Mouse (Mus musculus) gastrocnemius, postnatal 10 days (tissue): ENCODE measurements around the gene Rnf166. TPM values are rescaled to one million over a fixed set of nuclear protein-coding genes. Genes with fewer than 3 reads are reported as not detected.

Source experiments
- DNase-seq: peaks from one replicate; pipeline ENCODE4 v3.0.0; 2021; ENCODE audit warnings: mixed read lengths
- total RNA-seq, 2 experiments: library from RNA; stranded (reverse); gene quantifications; 2 replicates each; pipeline ENCODE4 v1.2.3; 2021

Gene Rnf166
- total RNA-seq, 2 experiments from 2014 or later = 26.2 to 28.0 TPM

DNA sequence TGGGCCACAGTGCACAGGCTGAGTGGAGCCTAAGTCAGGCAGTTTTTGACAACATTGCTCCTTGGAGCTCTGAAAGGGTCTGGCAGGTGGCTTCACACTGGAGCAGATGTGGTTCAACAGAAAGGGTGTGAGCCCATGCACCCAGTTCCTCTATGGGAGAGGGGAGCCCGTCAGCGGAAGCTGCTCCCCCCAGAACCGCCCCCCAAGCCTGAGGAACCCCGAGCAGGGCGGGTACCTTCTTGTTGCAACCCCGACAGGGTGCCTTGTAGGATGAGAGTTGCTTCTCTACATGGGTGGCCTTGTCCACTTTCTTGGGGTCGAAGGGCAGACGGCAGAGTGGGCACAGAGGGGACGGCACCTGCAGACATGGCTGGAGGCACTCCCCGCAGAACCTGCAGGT lies 5.9 kb downstream of the Rnf166 start:
- no peak for DNase-seq

DNA sequence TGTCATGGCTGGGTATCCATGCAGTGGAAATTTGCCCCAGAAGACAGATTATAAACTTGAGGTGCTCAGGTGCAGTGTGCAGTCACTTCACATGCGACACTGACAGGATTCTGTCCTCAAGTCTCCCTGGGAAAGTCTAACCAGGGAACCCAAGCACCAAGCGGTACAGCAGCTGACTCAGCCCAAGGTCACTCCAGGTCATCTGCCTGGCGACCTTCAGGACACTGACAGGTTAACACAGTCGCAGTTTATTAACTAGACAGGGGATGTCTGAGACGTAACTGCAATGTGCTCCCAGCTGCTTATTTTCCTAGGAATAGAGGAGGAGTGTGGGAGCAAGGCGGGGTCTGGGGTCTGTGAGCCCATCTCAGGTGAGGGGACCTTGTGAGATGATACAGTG lies 6.5 kb downstream of the Rnf166 start:
- no peak for DNase-seq

DNA sequence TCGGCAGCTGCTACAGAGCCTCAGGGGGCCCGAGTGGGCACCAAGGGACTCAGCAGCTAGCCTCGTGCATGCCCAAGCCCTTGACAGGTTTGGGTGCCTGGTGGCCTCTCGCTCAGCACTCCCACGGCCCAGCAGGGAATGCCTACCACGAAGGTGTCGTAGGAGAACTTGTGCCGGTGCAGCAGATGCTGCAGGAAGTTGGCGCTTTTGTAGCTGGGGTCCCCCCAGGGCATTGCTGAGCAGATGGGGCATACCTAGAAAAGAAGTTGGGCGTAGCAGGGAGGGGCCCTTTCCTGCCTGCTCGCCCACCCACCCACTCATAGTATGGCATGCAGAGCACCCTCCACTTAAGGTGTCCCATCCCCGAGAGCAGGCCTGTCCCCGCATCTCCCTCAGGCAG lies 8.0 kb downstream of the Rnf166 start:
- DNase-seq = no peak

DNA sequence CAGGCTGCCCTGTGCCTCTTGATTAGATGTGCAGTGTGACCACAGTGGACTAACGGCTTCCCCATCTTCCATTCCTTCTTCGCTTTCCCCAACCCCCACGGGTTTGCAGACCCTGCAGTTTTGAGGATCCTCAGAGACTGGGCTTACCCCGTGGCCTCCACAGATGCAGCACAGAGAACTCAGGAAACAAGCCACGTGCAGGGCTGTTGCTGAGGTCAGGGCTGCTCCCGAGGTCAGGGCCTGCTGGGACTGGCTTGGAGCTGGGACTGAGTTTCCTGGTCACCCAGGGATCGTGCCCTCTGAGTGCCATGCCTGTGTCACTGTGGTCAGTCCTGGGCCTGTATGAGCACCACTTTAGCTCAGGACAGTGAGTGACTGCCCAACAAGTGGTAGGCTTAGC lies 10.9 kb downstream of the Rnf166 start:
- no peak for DNase-seq

DNA sequence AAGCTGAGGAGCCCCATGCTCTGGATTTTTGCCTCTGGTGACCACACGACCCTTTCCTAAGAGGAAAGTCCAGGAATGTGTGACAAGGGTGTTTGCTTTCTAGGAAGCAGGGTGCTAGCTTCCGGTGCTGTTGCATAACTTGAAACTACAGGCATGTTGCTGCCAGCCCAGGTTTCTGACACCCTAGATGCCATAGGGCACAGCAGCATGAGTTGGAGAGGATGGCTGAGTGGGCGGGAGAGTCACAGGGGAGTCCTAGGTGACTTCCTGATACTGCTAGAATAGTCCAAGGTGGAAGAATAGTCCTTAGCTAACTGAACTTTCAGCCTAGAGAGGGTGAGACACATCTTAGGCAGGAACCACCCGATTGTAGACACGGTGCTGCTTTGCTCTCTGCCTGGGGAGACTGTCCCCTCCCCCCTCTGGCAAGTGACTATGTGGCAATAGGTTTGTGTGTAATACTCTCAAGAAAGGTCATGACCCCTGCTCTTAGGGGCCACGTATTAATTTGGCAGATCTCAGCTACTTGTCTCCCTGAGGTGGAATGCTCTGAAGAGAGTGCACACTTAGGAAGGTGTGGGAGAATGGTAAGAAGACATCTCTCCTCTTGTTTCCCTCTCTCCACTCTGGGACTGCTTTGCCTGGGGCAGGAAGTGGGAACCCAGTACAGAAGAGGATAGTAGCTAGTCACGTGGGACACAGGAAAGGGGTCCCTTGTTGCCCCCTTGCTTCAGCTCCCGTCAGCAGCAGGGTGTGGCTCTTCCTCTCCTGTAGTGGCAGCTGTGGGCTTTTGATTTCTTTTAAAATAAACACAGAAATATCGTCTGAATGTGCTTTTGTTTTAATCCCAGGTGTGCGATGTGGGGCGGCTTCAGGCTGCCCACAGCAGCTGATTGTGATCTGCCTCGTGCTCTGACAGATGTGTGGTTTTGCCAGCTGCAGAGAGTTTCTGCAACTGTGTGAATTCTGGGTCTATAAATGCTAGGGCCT lies 11.9 kb downstream of the Rnf166 start:
- DNase-seq = no peak

DNA sequence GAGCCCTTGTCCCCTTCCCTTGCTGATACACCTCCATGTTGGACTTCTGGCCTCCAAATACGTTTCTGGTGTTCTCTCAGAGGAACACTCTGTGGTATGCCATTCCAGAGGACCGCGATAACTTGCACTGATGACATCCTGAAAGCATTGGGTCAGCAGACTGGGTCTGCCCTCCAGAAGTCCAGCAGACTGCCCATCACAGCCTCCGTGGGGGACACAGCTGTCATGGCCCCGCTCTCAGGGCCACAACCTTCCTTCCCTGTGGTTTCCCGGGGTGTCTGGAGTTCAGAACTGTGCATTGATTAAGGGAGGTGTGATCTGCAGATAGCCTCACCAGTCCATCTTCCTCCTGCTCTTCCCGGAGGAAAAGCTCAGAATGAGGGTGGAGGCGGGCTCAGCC lies 13.4 kb downstream of the Rnf166 start:
- no peak for DNase-seq

DNA sequence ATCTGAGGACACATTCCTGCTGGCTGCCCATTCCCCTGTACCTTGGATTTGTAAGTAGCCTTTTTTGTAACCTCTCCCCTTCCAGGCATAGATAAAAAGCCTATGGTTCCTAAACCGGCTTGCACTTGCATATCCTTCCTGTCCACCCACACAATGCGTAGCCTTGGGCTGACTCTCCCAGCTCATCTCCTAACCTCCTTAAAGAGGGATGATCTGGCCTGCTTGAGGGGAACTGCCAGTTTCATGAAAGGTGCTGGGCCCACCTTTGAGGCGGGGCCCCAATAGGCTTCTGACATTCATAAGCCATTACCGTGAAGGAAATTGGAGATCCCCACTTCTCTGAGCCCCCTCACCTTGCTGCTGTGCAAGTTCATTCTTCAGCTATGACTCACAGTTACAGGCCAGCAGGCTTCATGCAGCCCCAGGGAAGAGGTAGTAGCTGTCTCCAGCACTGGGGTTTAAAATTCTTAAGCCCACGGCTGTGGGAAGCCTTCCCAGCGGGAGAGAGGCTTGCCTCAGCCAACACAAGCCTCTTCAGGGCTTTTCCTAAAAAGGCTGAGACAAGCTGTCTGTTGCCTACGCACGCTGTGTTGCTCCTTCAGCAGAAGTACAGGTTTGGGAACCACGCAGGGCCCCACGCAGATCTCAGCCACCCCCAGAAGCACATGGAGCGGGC lies 14.3 kb downstream of the Rnf166 start:
- DNase-seq = no peak

DNA sequence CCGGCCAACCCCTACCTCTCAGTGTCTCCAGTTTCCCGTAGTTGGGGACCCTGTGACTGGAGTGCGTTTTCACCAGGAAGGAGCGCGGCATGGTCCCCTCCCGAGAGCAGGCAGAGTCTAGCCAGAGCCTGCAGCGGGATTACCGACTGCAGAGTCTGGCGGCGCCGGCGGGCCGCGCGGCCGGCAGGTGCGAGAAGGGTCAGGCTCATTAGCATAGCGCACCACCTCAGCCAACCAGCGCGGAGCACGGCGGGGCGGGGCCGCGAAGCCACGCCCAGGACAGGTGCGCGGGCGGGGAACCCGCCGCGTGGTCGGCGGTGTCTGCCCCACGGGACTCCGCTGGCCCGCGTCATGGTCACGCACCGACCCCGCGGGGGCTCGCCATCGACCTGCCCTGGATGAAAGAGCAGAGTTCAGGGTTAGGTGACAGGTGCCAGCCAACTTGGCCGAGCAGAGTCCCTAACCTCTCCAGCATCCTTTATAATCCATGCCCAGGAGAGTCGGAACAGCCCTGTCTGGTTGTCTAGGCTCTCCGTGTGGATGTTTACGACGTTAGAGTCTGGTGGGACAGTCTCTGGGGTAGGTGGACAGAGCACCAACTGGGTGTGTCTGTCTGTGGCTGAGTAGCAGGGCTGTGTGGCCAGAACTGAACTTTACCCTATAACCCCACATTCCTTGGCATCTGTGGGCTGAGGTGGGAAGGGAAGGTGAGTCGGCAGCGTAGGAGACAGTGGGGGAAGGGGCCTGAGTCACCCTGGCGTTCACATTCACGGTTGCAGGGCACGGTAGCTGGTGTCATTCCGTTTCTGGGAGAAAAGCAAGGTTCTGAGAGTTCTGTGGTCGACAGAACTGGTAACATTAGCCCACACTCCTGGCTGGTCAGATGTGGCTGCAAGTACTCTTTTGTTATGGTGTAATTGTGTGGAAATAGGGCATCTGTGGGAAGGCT lies 15.1 kb downstream of the Rnf166 start, which contains the start of gene Snai3:
TSS of gene Snai3 (minus strand) at position 210 of the 949 bp plus-strand sequence.
- peak; percentile 62 for DNase-seq

DNA sequence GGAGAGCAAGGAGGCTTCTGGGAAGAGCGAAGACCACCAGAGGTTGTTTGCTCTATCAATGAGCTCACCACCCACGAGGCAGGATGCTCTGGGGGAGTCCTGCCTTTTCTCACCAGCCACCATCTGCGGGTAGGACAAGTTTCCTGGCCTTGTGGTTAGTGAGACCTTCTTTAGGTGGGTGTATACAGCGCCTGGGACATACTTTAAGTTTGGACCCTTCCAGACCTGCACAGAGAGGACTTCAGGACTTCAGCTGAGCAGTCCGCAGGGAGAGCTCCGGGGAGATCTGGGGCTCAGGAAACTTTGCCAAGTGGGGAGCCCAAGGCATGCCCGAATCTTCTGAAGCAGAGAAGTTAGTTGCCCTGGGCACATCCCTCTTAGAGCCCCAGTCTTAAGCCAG lies 15.9 kb downstream of the Rnf166 start:
- DNase-seq = no peak

DNA sequence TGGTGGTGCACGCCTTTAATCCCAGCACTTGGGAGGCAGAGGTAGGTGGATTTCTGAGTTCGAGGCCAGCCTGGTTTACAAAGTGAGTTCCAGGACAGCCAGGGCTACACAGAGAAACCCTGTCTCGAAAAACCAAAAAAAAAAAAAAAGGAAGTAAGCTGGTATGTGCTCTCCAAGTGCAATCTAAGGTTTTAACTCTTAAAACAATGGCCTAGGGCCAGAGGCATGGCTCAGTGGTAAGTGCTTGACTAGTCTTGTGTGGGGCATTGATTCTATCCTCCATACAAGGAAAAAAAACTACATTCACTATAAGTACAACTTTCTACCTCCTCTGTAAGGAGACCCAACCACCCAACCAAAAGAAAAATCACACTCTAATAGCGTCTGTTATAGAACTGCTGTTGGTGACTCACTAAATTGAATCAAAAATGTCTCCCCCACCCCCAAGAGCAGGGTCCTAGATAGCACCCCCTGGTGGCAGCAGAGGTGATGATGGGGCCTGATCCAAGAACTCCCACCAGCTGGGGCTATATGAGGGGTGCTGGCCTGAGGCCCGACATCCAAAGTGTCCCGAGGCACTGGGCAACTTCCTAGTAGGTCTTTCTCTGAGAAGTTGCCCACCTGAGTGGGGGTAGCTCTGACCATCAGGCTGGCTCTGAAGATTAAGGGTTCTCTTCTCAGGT lies 16.5 kb downstream of the Rnf166 start:
- DNase-seq = no peak

DNA sequence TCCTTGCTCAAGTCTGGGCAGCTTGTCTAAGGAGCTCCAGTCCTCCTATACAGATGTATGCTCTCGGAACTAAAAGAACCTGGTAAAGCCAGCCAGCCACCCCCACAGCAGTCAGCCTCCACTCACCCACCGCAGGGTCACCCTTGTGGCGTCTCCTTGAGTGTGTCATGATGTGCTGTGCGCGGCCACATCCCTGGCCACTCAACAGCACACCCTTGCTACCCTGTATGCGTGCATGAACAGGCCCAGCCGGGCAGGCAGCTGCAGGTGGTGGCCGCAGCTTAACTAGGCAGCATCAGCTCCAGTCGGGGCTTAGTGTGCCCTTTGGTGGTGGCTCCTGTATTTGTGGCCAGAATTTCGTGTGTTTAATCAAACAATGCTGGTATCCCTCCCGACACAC lies 18.7 kb downstream of the Rnf166 start:
- DNase-seq = no peak

DNA sequence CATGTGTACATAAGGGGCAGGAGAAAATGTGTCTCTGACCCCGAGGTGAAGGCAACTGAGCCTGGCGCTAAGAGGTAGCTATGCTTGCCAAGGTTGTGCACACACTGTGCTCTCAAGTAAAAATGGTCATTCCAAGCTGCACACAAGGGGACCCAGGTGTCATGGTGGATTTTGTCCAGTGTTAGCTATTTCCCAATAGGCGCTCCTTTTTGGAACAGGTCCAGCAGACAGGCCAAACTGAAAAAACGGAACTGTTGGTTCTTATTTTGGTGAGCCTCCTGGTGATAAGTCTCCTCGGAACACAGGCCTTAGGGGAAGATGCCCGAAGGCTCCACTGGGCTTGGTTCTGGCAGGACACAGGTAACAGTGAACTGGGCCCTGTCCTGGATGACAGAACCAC lies 21.5 kb downstream of the Rnf166 start:
- DNase-seq = no peak

DNA sequence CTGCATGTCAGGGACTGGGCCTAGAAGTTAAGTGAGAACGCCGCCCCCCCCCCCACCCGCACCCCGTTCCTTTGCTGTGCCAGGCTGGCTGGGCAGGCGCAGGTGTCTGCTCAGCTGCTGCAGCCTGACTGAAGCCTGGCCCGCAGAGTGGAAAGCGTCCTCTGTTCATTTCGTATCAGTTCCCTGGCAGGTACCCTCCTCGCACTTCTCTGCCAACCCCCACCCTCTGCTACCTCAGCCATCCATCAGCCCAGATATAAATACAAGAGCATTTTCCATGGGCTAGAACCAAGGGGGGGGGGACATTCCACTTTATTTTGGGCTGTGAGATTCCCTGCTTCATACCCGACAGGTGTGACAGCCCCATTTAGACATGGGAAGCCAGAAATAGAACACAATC lies 23.7 kb downstream of the Rnf166 start:
- DNase-seq = no peak

DNA sequence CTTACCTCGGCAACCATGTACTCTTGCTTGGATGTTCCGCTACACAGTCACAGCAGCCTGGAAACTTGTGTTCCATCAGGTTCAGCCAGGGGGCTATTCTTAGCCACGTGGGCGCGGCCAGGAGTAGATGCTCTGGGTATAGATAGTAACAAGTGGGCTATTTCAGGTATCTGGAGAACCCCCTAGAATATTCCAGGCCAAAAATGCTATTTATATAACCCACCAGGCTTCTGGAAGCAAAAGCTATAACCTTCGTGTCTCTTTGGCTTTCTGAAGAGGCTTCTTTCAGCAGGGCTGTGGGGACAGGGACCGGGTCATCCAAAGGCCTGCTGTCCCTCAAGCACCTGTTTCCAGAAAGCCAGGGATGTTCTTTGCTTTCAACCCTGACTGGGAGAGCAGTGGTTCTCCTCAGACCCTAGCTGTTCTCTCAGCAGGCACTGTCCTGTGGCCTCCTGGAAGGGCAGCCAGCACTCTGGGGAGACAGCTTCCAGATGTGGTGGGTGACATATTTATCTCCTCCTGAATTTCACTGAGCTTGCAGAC lies 24.6 kb downstream of the Rnf166 start:
- no peak for DNase-seq

DNA sequence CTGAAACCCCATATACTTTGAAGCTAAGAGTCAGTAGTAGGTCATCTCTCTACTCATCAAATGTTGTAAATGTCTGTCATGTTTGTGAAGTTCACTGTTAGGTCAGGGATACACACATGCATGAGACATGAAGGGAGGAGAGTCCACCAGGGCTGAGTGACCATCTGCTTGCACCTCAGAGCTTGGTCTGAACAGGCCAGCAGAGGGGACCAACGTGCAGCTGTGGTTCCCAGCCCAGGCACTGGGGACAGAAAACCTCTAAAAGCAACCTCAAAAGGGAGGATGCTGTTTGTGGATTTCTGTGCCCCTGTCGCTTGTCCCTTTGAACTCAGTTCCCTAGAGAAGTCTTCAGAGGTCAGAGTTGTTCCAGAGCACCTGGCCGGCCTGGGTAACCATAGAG lies 30.7 kb downstream of the Rnf166 start:
- no peak for DNase-seq

DNA sequence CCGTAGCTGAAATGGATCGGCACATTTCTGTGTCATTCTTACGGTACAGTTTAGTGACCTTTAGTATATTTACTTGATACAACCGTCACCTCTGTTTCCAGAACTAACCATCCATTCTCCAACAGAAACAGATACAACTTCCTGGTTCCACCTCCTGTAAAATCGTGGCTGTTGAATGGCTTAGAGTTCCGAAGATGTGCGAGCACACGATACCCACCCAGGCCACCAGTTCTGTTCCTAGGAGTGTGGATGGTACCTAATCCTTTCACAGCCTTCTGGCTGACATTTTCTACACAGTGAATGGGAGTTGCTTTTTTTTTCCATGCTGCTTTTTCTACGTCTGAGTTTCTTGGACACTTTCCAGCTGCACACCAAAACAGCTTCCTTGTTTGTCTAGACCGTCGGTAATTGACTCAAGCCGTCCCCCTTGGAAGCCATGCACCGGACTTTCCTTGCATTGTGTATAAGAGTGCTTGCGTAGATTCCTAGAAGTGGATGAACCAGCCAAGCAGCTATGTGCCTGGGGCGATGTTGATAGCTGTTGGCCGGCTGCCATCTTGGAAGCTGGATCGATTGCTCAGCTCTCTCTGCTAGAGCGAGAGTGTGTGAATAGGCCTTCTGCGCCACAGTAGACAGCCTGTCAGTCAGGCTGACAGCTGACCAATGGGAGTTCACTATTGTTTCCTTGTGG lies 31.7 kb downstream of the Rnf166 start:
- DNase-seq = peak; percentile 84

DNA sequence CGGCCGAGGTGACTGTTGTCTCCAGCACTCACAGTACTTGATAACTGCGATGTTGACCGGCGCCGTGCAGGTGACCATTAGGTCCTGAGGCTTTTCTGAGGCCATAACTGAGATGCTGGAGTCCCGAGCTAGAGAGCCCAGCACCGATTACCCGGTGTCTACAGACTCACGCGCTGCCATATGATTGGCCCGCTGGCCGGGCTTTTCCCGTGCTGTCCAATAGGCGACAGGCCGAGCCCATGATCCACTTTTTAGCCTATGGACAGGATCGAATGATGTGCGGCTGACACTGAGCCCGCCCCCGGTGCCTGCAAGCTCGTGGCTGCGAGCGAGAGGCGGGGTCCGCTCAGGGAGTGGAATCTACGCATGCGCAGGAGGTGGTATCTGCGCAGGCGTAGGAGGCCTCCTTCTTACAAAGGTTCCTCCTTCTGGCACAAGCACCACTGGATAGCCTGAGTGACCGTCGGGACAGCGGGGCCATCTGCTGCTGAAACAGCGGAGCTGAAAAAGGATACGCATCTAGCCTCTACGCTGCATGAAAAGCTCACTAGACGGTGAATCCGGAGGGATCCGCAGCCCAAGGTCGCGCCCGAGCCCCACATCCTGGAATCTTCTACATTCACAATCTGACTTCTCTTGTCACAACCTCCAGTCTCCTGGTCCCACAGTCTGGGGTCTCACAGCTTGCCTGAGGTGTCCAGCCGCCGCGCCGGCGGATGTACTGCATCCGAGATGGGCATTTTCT lies 32.4 kb downstream of the Rnf166 start, which contains the start of gene Mvd:
TSS of gene Mvd (minus strand) at position 161 of the 745 bp plus-strand sequence.
- peak; percentile 97 for DNase-seq

DNA sequence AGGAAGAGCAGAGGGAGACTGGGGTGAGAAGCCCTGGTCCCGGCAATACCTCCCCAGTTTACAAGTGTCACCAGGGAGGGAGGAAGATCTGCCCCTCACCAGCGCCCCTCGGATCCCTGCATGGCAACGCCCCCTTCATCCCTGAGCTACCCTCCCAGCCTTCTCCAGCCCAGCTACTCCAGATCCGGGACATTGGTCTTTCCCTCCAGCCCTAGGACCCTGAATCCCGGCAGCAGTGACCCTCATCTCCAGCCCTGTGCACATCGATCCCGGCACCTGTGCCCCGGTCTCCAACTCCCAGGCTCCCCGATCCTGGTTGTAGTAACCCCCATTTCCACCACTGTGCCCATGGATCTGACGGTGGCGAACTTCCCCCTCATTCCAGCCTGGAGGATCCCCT lies 33.1 kb downstream of the Rnf166 start:
- no peak for DNase-seq

DNA sequence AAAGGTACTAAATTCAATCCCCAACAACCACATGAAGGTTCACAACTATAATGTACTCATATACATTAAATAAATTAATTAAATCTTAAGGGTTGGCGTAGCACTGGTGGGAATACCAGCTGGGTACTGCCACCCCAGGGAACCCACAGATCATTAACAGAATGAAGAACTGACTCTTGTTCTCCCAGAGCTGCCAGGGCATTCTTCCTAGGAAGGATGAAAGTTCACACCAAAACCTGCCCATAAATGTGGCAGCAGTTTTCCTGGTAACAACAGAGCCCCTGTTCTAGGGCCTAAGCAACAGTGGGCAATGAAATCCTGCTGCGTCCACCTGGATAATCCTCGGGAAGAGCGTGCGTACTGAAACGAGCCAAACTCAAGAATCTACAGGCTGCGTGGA lies 33.5 kb downstream of the Rnf166 start:
- DNase-seq = no peak

DNA sequence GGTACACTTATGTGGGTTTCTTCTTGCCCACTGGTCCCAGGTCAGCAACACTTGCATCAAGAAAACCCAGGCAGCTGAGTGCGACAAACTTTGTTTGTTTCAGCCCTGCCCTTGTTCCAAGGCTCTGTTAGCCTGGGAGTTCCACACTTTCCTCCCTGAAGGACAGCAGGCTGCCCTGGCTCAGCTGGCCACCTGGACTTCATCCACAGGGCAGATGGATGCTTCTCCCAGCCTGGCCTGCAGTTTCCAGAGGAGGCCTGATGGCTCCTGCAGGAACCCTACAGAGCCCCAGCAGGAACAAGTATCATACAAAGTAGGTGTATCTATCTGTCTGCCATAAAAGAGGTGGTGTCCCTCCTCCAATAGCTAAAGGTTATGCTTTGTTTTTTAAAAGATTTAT lies 34.5 kb downstream of the Rnf166 start:
- DNase-seq = no peak
